Comparison of ENCODE assay signal across 8 mouse cellular contexts in genomic region chr11:97308806-97309450, GRCm38 (mm10). TPM values are rescaled to one million over a fixed set of nuclear protein-coding genes. Genes with fewer than 3 reads are reported as not detected.
A peak's percentile ranks its signal among the peaks of the same experiment; 100 is the strongest.
DNase-seq lines count a peak whose midpoint lies in the region; ATAC-seq and TF ChIP-seq lines count a peak whose summit lies in the region.

No protein-coding gene starts in this region.

- peaks cover 16% of the 10 kb centered on the region for H3K4me1 ChIP-seq in heart, embryonic 11.5 days (ENCODE audit: control insufficient read depth, insufficient read depth, low read length)
- H3K4me1 ChIP-seq in E14TG2a.4 (replicated peaks; ENCODE audit: low read depth, low read length): peaks cover 59% of the 10 kb centered on the region
- H3K4me1 ChIP-seq in forebrain, postnatal 0 days (ENCODE audit: insufficient read depth): peaks cover 5% of the 10 kb centered on the region
- peaks cover 16% of the 10 kb centered on the region for H3K4me1 ChIP-seq in liver, postnatal 0 days (ENCODE audit: insufficient read depth)

- 29% methylated on average over 3 of the region's 3 CpGs for WGBS in heart, embryonic 11.5 days (ENCODE audit: insufficient replicate concordance)
- WGBS in forebrain, postnatal 0 days: 50% methylated on average over 3 of the region's 3 CpGs
- WGBS in liver, postnatal 0 days (ENCODE audit: insufficient replicate concordance): 18% methylated on average over 3 of the region's 3 CpGs

- TF ChIP-seq CTCF in E14TG2a.4 (conservative IDR thresholded peaks at IDR 0.05; ENCODE audit: low read length): no peak
- TF ChIP-seq CTCF in forebrain, postnatal 0 days (IDR thresholded peaks at IDR 0.05; ENCODE audit: low read depth): no peak
- TF ChIP-seq CTCF in liver, postnatal 0 days (IDR thresholded peaks at IDR 0.05; ENCODE audit: low read depth): no peak

- peak overlapping the region; percentile 48; the same call in 1 of the 2 replicates for H3K4me3 ChIP-seq in heart, embryonic 11.5 days (ENCODE audit: low read depth, low read length)
- H3K4me3 ChIP-seq in E14TG2a.4 (replicated peaks; ENCODE audit: low read length): peak overlapping the region; percentile 85
- H3K4me3 ChIP-seq in forebrain, postnatal 0 days (ENCODE audit: low read depth, low read length): no peak overlapping the region
- peak overlapping the region; percentile 53 for H3K4me3 ChIP-seq in liver, postnatal 0 days (ENCODE audit: low read depth, low read length)

- no peaks in the 10 kb centered on the region for H3K27me3 ChIP-seq in heart, embryonic 11.5 days (ENCODE audit: control insufficient read depth, insufficient read depth, low read length)
- H3K27me3 ChIP-seq in E14TG2a.4 (ENCODE audit: insufficient read depth, low read length): no peaks in the 10 kb centered on the region
- no peaks in the 10 kb centered on the region for H3K27me3 ChIP-seq in forebrain, postnatal 0 days (ENCODE audit: insufficient read depth, low read length)
- H3K27me3 ChIP-seq in liver, postnatal 0 days (ENCODE audit: insufficient read depth, low read length): peaks cover 6% of the 10 kb centered on the region; the same call in 1 of the 2 replicates

- no peaks in the 10 kb centered on the region for H3K36me3 ChIP-seq in heart, embryonic 11.5 days (ENCODE audit: control insufficient read depth, insufficient read depth, low read length)
- peaks cover 3% of the 10 kb centered on the region; the same call in 1 of the 2 replicates for H3K36me3 ChIP-seq in E14TG2a.4 (ENCODE audit: insufficient read depth, low read length)
- no peaks in the 10 kb centered on the region for H3K36me3 ChIP-seq in forebrain, postnatal 0 days (ENCODE audit: insufficient read depth)
- H3K36me3 ChIP-seq in liver, postnatal 0 days (replicated peaks; ENCODE audit: insufficient read depth, low read length): no peaks in the 10 kb centered on the region

- H3K4me2 ChIP-seq in heart, embryonic 11.5 days: peak overlapping the region; percentile 69
- H3K4me2 ChIP-seq in forebrain, postnatal 0 days (ENCODE audit: low read depth): peak overlapping the region; percentile 64
- H3K4me2 ChIP-seq in liver, postnatal 0 days (ENCODE audit: low read depth, low read length): peak overlapping the region; percentile 89

- peak overlapping the region; percentile 66; the same call in 1 of the 2 replicates for H3K27ac ChIP-seq in heart, embryonic 11.5 days (ENCODE audit: low read depth, low read length)
- no peak overlapping the region for H3K27ac ChIP-seq in forebrain, postnatal 0 days (ENCODE audit: low read depth, low read length)
- peak overlapping the region; percentile 80 for H3K27ac ChIP-seq in liver, postnatal 0 days (ENCODE audit: low read depth)

- H3K9me3 ChIP-seq in heart, embryonic 11.5 days (replicated peaks; ENCODE audit: control insufficient read depth, low read length): no peaks in the 10 kb centered on the region
- no peaks in the 10 kb centered on the region for H3K9me3 ChIP-seq in E14TG2a.4 (ENCODE audit: low read length)
- no peaks in the 10 kb centered on the region for H3K9me3 ChIP-seq in forebrain, postnatal 0 days (ENCODE audit: low read length)
- H3K9me3 ChIP-seq in liver, postnatal 0 days (ENCODE audit: low read length): no peaks in the 10 kb centered on the region

- H3K9ac ChIP-seq in heart, embryonic 11.5 days (ENCODE audit: low read depth, low read length): peak overlapping the region; percentile 70; the same call in 1 of the 2 replicates
- no peak overlapping the region for H3K9ac ChIP-seq in forebrain, postnatal 0 days
- H3K9ac ChIP-seq in liver, postnatal 0 days (replicated peaks): peak overlapping the region; percentile 57

- no peak for DNase-seq in heart, postnatal 4 days
- no peak for DNase-seq in forebrain, postnatal 0 days
- DNase-seq in liver, postnatal 0 days: no peak
- DNase-seq in right cerebral cortex, postnatal 25 days: no peak
- no peak for DNase-seq in gastrocnemius, postnatal 36 days
- DNase-seq in cerebellum, adult 9-11 months: no peak

- ATAC-seq in heart, embryonic 11.5 days (replicated peaks; ENCODE audit: insufficient number of reproducible peaks, low FRiP score, low TSS enrichment): no peak
- no peak for ATAC-seq in forebrain, postnatal 0 days
- no peak for ATAC-seq in liver, postnatal 0 days

- intact Hi-C loops in gastrocnemius, postnatal 36 days (cut with DNase I): no loop called here

- TF ChIP-seq EP300 in liver, postnatal 0 days (IDR thresholded peaks at IDR 0.05; ENCODE audit: low read depth): no peak

RNA-seq across cellular contexts. Expression of gene Mrpl45, which starts 6.6 kb away (rescaled TPM):
- polyA plus RNA-seq in heart, embryonic 11.5 days (2014; fragmentation: Nextera tagmentation; extraction: Ambion mirVana): 64.2 and 70.3 TPM in 2 replicates
- 10 to 100 TPM; 45.1 to 47.3 TPM for total RNA-seq in heart, postnatal 4 days (2021)
- total RNA-seq in forebrain, postnatal 0 days (2014; rRNA removed): 29.0 and 34.9 TPM in 2 replicates
- 33.3 and 37.7 TPM in 2 replicates for polyA plus RNA-seq in forebrain, postnatal 0 days (2015; fragmentation: Nextera tagmentation; extraction: Ambion mirVana)
- polyA plus RNA-seq in liver, postnatal 0 days (2015; fragmentation: Nextera tagmentation; extraction: Ambion mirVana): 18.3 and 19.8 TPM in 2 replicates
- 10 to 100 TPM; 33.5 to 37.9 TPM for total RNA-seq in gastrocnemius, postnatal 36 days (2021)

RNA-seq across cellular contexts. Expression of gene Npepps, which starts 28.5 kb away (rescaled TPM):
- 78.0 and 79.8 TPM in 2 replicates for polyA plus RNA-seq in heart, embryonic 11.5 days (2014; fragmentation: Nextera tagmentation; extraction: Ambion mirVana)
- total RNA-seq in heart, postnatal 4 days (2021): 10 to 100 TPM; 85.9 to 97.2 TPM
- 66.5 and 98.7 TPM in 2 replicates for total RNA-seq in forebrain, postnatal 0 days (2014; rRNA removed)
- polyA plus RNA-seq in forebrain, postnatal 0 days (2015; fragmentation: Nextera tagmentation; extraction: Ambion mirVana): 62.5 and 92.1 TPM in 2 replicates
- 11.3 and 16.5 TPM in 2 replicates for polyA plus RNA-seq in liver, postnatal 0 days (2015; fragmentation: Nextera tagmentation; extraction: Ambion mirVana)
- total RNA-seq in gastrocnemius, postnatal 36 days (2021): 10 to 100 TPM; 51.5 to 56.9 TPM

RNA-seq across cellular contexts. Expression of gene Gpr179, which starts 42.9 kb away (rescaled TPM):
- polyA plus RNA-seq in heart, embryonic 11.5 days (2014; fragmentation: Nextera tagmentation; extraction: Ambion mirVana): 0.01 TPM in 1 of 2 replicates, not detected in the other
- under 1 TPM; 0.05 to 0.17 TPM for total RNA-seq in heart, postnatal 4 days (2021)
- 0.46 and 0.62 TPM in 2 replicates for total RNA-seq in forebrain, postnatal 0 days (2014; rRNA removed)
- polyA plus RNA-seq in forebrain, postnatal 0 days (2015; fragmentation: Nextera tagmentation; extraction: Ambion mirVana): 0.21 and 0.45 TPM in 2 replicates
- polyA plus RNA-seq in liver, postnatal 0 days (2015; fragmentation: Nextera tagmentation; extraction: Ambion mirVana): 0.04 TPM in 1 of 2 replicates, not detected in the other
- total RNA-seq in gastrocnemius, postnatal 36 days (2021): under 1 TPM in 1 of 2 experiments, not detected in 1; 0.03 TPM

RNA-seq across cellular contexts. Expression of gene Socs7, which starts 53.4 kb away (rescaled TPM):
- polyA plus RNA-seq in heart, embryonic 11.5 days (2014; fragmentation: Nextera tagmentation; extraction: Ambion mirVana): 2.2 and 2.9 TPM in 2 replicates
- total RNA-seq in heart, postnatal 4 days (2021): 10 to 100 TPM; 24.2 to 28.9 TPM
- total RNA-seq in forebrain, postnatal 0 days (2014; rRNA removed): 54.9 and 64.3 TPM in 2 replicates
- polyA plus RNA-seq in forebrain, postnatal 0 days (2015; fragmentation: Nextera tagmentation; extraction: Ambion mirVana): 5.3 and 6.4 TPM in 2 replicates
- 0.89 and 0.92 TPM in 2 replicates for polyA plus RNA-seq in liver, postnatal 0 days (2015; fragmentation: Nextera tagmentation; extraction: Ambion mirVana)
- 10 to 100 TPM; 42.0 to 43.4 TPM for total RNA-seq in gastrocnemius, postnatal 36 days (2021)
